14 mouse cellular contexts compared by ENCODE assay signal in genomic region chr14:79183261-79183660, GRCm38 (mm10).
A peak's percentile ranks its signal among the peaks of the same experiment; 100 is the strongest.
DNase-seq lines count a peak whose midpoint lies in the region; ATAC-seq and TF ChIP-seq lines count a peak whose summit lies in the region.
"Had no signal": no experiment of that assay in that cellular context is flagged by ENCODE, and none has a peak within 500 bp of the region (broad histone marks: within the 10 kb centered on the region; RNA-seq: fewer than 3 reads in every experiment).

No protein-coding gene starts in this region.

- H3K36me3 ChIP-seq in kidney, embryonic 16.5 days (ENCODE audit: insufficient read depth, low read length) = peaks cover 7% of the 10 kb centered on the region; the same call in 1 of the 2 replicates
- no peaks in the 10 kb centered on the region; the same call in 1 of the 2 replicates for H3K36me3 ChIP-seq in kidney, embryonic 14.5 days (ENCODE audit: control insufficient read depth, insufficient read depth, low read length)
- H3K36me3 ChIP-seq: forebrain, embryonic 15.5 days had no signal

- 73% methylated on average over 7 of the region's 7 CpGs for WGBS in kidney, embryonic 16.5 days
- 80% methylated on average over 7 of the region's 7 CpGs for WGBS in kidney, embryonic 14.5 days

- no peak overlapping the region for H3K9ac ChIP-seq in kidney, embryonic 16.5 days (replicated peaks; ENCODE audit: low read length)
- no peak overlapping the region for H3K9ac ChIP-seq in kidney, embryonic 14.5 days (ENCODE audit: low read depth, low read length)
- H3K9ac ChIP-seq: forebrain, embryonic 15.5 days had no signal

- ATAC-seq in kidney, embryonic 16.5 days (ENCODE audit: low FRiP score, low TSS enrichment) = no peak
- ATAC-seq in kidney, embryonic 14.5 days (ENCODE audit: low FRiP score, low TSS enrichment) = no peak
- ATAC-seq: forebrain, embryonic 15.5 days had no signal

- H3K27ac ChIP-seq in gastrocnemius, adult 2 months = peak overlapping the region; percentile 84
- H3K27ac ChIP-seq in kidney, embryonic 16.5 days (ENCODE audit: low read length) = peak overlapping the region; percentile 2; the same call in 1 of the 2 replicates
- H3K27ac ChIP-seq in kidney, embryonic 14.5 days (ENCODE audit: low read depth, low read length) = no peak overlapping the region
- H3K27ac ChIP-seq in brown adipose tissue, adult 24 weeks (replicated peaks; ENCODE audit: low read depth, low read length) = peak overlapping the region; percentile 75
- H3K27ac ChIP-seq: forebrain, embryonic 15.5 days had no signal

- intact Hi-C loops in gastrocnemius, adult 2 months (cut with DNase I) = loop anchor here (5.0 kb wide), 2 partner anchors 94 to 119 kb away; partner anchors contain the start of gene Rgcc

- H3K4me3 ChIP-seq in gastrocnemius, adult 2 months = no peak overlapping the region; the same call in 1 of the 2 replicates
- no peak overlapping the region for H3K4me3 ChIP-seq in kidney, embryonic 16.5 days (ENCODE audit: low read length)
- H3K4me3 ChIP-seq in kidney, embryonic 14.5 days (ENCODE audit: low read length) = no peak overlapping the region
- no peak overlapping the region for H3K4me3 ChIP-seq in brown adipose tissue, adult 24 weeks (ENCODE audit: insufficient read depth, low read depth, low read length)
- H3K4me3 ChIP-seq: forebrain, embryonic 15.5 days; megakaryocyte, embryonic 14.5 days had no signal

- H3K9me3 ChIP-seq in kidney, embryonic 16.5 days (ENCODE audit: low read length) = no peaks in the 10 kb centered on the region
- 0 out of 2 replicates have a peak, but pooled peaks cover 2% of the 10 kb centered on the region for H3K9me3 ChIP-seq in kidney, embryonic 14.5 days (ENCODE audit: control insufficient read depth, low read length)
- H3K9me3 ChIP-seq: forebrain, embryonic 15.5 days; G1E; megakaryocyte, embryonic 14.5 days had no signal

- no peak overlapping the region for H3K4me2 ChIP-seq in kidney, embryonic 16.5 days (replicated peaks; ENCODE audit: low read depth, low read length)
- no peak overlapping the region for H3K4me2 ChIP-seq in kidney, embryonic 14.5 days (replicated peaks; ENCODE audit: low read depth, low read length)
- H3K4me2 ChIP-seq: forebrain, embryonic 15.5 days had no signal

- H3K4me1 ChIP-seq in kidney, embryonic 16.5 days (ENCODE audit: insufficient read depth, low read length) = peaks cover 13% of the 10 kb centered on the region
- no peaks in the 10 kb centered on the region; the same call in 1 of the 2 replicates for H3K4me1 ChIP-seq in kidney, embryonic 14.5 days (ENCODE audit: control insufficient read depth, insufficient read depth, low read length)
- H3K4me1 ChIP-seq in brown adipose tissue, adult 24 weeks (ENCODE audit: control insufficient read depth, insufficient read depth, insufficient read length, low read length) = peaks cover 28% of the 10 kb centered on the region

- no peaks in the 10 kb centered on the region for H3K27me3 ChIP-seq in kidney, embryonic 16.5 days (ENCODE audit: insufficient read depth, low read length)
- H3K27me3 ChIP-seq in kidney, embryonic 14.5 days (ENCODE audit: control insufficient read depth, insufficient read depth, low read length) = no peaks in the 10 kb centered on the region
- H3K27me3 ChIP-seq: forebrain, embryonic 15.5 days; megakaryocyte, embryonic 14.5 days had no signal

- TF ChIP-seq CTCF in gastrocnemius, adult 2 months (IDR thresholded peaks at IDR 0.05) = no peak

- DNase-seq in gastrocnemius, adult 2 months = no peak
- DNase-seq in gastrocnemius, adult 18-20 months (ENCODE audit: low spot score) = no peak
- DNase-seq in kidney, postnatal 10 days = peak; percentile 52
- no peak for DNase-seq in retina, embryonic 14.5 days (ENCODE audit: low spot score)
- DNase-seq: cerebellum, adult 8-10 months; gastrocnemius, postnatal 14 days; liver; right cerebral cortex, postnatal 14 days had no signal
